Mouse (Mus musculus): ENCODE results near the gene Rack1. TPM values are rescaled to one million over a fixed set of nuclear protein-coding genes. Genes with fewer than 3 reads are reported as not detected.
"Not testable (repeated sequence)": the region's sequence is repeated elsewhere in the genome, so short reads cannot be mapped to it uniquely, and the experiment has no call there.

Gene Rack1
- polyA plus RNA-seq (2016; fragmentation: Nextera tagmentation; extraction: Ambion mirVana) = 397 and 428 TPM in 2 replicates

- WGBS = under 1% methylated on average over 47 of the region's 47 CpGs
- peaks cover 38% of the 10 kb centered on the region for H3K4me1 ChIP-seq (replicated peaks)
Observed at GRCm38 (mm10) chr11:48799921-48800701, at the start of gene Rack1. Gene Rack1, plus strand, starts transcription at chr11:48800332.

GRCm38 (mm10) chr11:48750428-48750827 is 49.7 kb upstream of the Rack1 start:
- H3K27me3 ChIP-seq (replicated peaks) = no peaks in the 10 kb centered on the region
- H3K4me1 ChIP-seq (replicated peaks) = no peaks in the 10 kb centered on the region
- H3K9ac ChIP-seq = no peak overlapping the region
- no peaks in the 10 kb centered on the region for H3K36me3 ChIP-seq
- no peak overlapping the region for H3K27ac ChIP-seq (ENCODE audit: poor library complexity, severe bottlenecking)
- ATAC-seq (ENCODE audit: insufficient number of reproducible peaks, low FRiP score) = no peak
- 0 out of 2 replicates have a peak, but pooled peaks cover 2% of the 10 kb centered on the region for H3K9me3 ChIP-seq (replicated peaks)
- H3K4me3 ChIP-seq = no peak overlapping the region
- 86% methylated on average over 6 of the region's 6 CpGs for WGBS
- H3K4me2 ChIP-seq = no peak overlapping the region

More at GRCm38 (mm10) chr11:48799921-48800701, at the start of gene Rack1:
- Histone ChIP-seq H3K4me2 (peak within 1 kb of the TSS; percentile 82), H3K27me3 (replicated peaks) (no peaks in the 10 kb centered on the region), H3K9me3 (replicated peaks) (no peaks in the 10 kb centered on the region), H3K9ac (peak within 1 kb of the TSS; percentile 95), H3K4me3 (peak within 1 kb of the TSS; percentile 84), H3K27ac (ENCODE audit: poor library complexity, severe bottlenecking) (peak within 1 kb of the TSS; percentile 97), H3K36me3 (peaks cover 37% of the 10 kb centered on the region)
- ATAC-seq (ENCODE audit: insufficient number of reproducible peaks, low FRiP score) = peak; percentile 87

GRCm38 (mm10) chr11:48753534-48753933 is 46.6 kb upstream of the Rack1 start:
- H3K4me3 ChIP-seq; H3K9me3 ChIP-seq (replicated peaks); H3K27me3 ChIP-seq (replicated peaks); ATAC-seq (ENCODE audit: insufficient number of reproducible peaks, low FRiP score); H3K4me1 ChIP-seq (replicated peaks); H3K9ac ChIP-seq; H3K27ac ChIP-seq (ENCODE audit: poor library complexity, severe bottlenecking); H3K36me3 ChIP-seq; H3K4me2 ChIP-seq: not testable (repeated sequence)
- 86% methylated on average over 18 of the region's 18 CpGs for WGBS

GRCm38 (mm10) chr11:48759021-48759420 is 41.1 kb upstream of the Rack1 start:
- Histone ChIP-seq H3K27me3 (replicated peaks) (no peaks in the 10 kb centered on the region), H3K9me3 (replicated peaks) (no peaks in the 10 kb centered on the region), H3K4me1 (replicated peaks) (no peaks in the 10 kb centered on the region), H3K9ac (no peak overlapping the region), H3K4me3 (no peak overlapping the region), H3K27ac (ENCODE audit: poor library complexity, severe bottlenecking) (no peak overlapping the region), H3K4me2 (no peak overlapping the region), H3K36me3 (no peaks in the 10 kb centered on the region)
- ATAC-seq (ENCODE audit: insufficient number of reproducible peaks, low FRiP score) = no peak
- WGBS = 76% methylated on average over 8 of the region's 8 CpGs

- H3K36me3 ChIP-seq = no peaks in the 10 kb centered on the region
- H3K9me3 ChIP-seq (replicated peaks) = no peaks in the 10 kb centered on the region
- no peak overlapping the region for H3K9ac ChIP-seq
- 86% methylated on average over 9 of the region's 9 CpGs for WGBS
- ATAC-seq (ENCODE audit: insufficient number of reproducible peaks, low FRiP score) = no peak
- H3K27me3 ChIP-seq (replicated peaks) = no peaks in the 10 kb centered on the region
- no peak overlapping the region for H3K4me2 ChIP-seq
- no peak overlapping the region for H3K4me3 ChIP-seq
- H3K4me1 ChIP-seq (replicated peaks) = no peaks in the 10 kb centered on the region
- no peak overlapping the region for H3K27ac ChIP-seq (ENCODE audit: poor library complexity, severe bottlenecking)
Observed at GRCm38 (mm10) chr11:48764119-48764518, 36.0 kb upstream of the Rack1 start.

- Histone ChIP-seq H3K27ac (ENCODE audit: poor library complexity, severe bottlenecking) (no peak overlapping the region), H3K9ac (no peak overlapping the region), H3K27me3 (replicated peaks) (no peaks in the 10 kb centered on the region), H3K9me3 (replicated peaks) (no peaks in the 10 kb centered on the region), H3K4me2 (no peak overlapping the region), H3K4me1 (replicated peaks) (no peaks in the 10 kb centered on the region), H3K4me3 (no peak overlapping the region), H3K36me3 (no peaks in the 10 kb centered on the region)
- WGBS = 80% methylated on average over 14 of the region's 14 CpGs
- ATAC-seq (ENCODE audit: insufficient number of reproducible peaks, low FRiP score) = no peak
Observed at GRCm38 (mm10) chr11:48767195-48767876, 32.8 kb upstream of the Rack1 start.

- no peaks in the 10 kb centered on the region for H3K27me3 ChIP-seq (replicated peaks)
- no peak overlapping the region for H3K27ac ChIP-seq (ENCODE audit: poor library complexity, severe bottlenecking)
- 9% methylated on average over 2 of the region's 2 CpGs for WGBS
- no peak overlapping the region for H3K4me3 ChIP-seq
- no peak overlapping the region for H3K9ac ChIP-seq
- no peak for ATAC-seq (ENCODE audit: insufficient number of reproducible peaks, low FRiP score)
- H3K36me3 ChIP-seq = no peaks in the 10 kb centered on the region
- H3K9me3 ChIP-seq (replicated peaks) = no peaks in the 10 kb centered on the region
- no peak overlapping the region for H3K4me2 ChIP-seq
- H3K4me1 ChIP-seq (replicated peaks) = no peaks in the 10 kb centered on the region; the same call in 1 of the 2 replicates
Observed at GRCm38 (mm10) chr11:48771691-48772090, 28.4 kb upstream of the Rack1 start.

GRCm38 (mm10) chr11:48774443-48775298 is 25.5 kb upstream of the Rack1 start:
- Histone ChIP-seq H3K9ac (no peak overlapping the region), H3K9me3 (replicated peaks) (no peaks in the 10 kb centered on the region), H3K4me2 (peak overlapping the region; percentile 36; the same call in 1 of the 2 replicates), H3K36me3 (no peaks in the 10 kb centered on the region), H3K4me3 (no peak overlapping the region), H3K4me1 (replicated peaks) (no peaks in the 10 kb centered on the region; the same call in 1 of the 2 replicates), H3K27ac (ENCODE audit: poor library complexity, severe bottlenecking) (no peak overlapping the region), H3K27me3 (replicated peaks) (no peaks in the 10 kb centered on the region)
- ATAC-seq (ENCODE audit: insufficient number of reproducible peaks, low FRiP score) = no peak
- WGBS = 39% methylated on average over 17 of the region's 17 CpGs

GRCm38 (mm10) chr11:48775483-48775882 is 24.6 kb upstream of the Rack1 start:
- Histone ChIP-seq H3K27ac (ENCODE audit: poor library complexity, severe bottlenecking) (no peak overlapping the region), H3K4me3 (no peak overlapping the region), H3K9me3 (replicated peaks) (no peaks in the 10 kb centered on the region), H3K9ac (no peak overlapping the region), H3K4me1 (replicated peaks) (no peaks in the 10 kb centered on the region; the same call in 1 of the 2 replicates), H3K4me2 (no peak overlapping the region), H3K36me3 (no peaks in the 10 kb centered on the region), H3K27me3 (replicated peaks) (no peaks in the 10 kb centered on the region)
- WGBS = 2% methylated on average over 7 of the region's 7 CpGs
- no peak for ATAC-seq (ENCODE audit: insufficient number of reproducible peaks, low FRiP score)

- Histone ChIP-seq H3K9me3 (replicated peaks) (no peaks in the 10 kb centered on the region), H3K4me2 (no peak overlapping the region), H3K9ac (no peak overlapping the region), H3K4me1 (replicated peaks) (no peaks in the 10 kb centered on the region; the same call in 1 of the 2 replicates), H3K27ac (ENCODE audit: poor library complexity, severe bottlenecking) (no peak overlapping the region), H3K36me3 (no peaks in the 10 kb centered on the region), H3K4me3 (no peak overlapping the region), H3K27me3 (replicated peaks) (no peaks in the 10 kb centered on the region)
- WGBS = 45% methylated on average over 9 of the region's 9 CpGs
- no peak for ATAC-seq (ENCODE audit: insufficient number of reproducible peaks, low FRiP score)
Observed at GRCm38 (mm10) chr11:48776664-48777063, 23.5 kb upstream of the Rack1 start.

GRCm38 (mm10) chr11:48777303-48777702 is 22.8 kb upstream of the Rack1 start:
- Histone ChIP-seq H3K4me3 (no peak overlapping the region), H3K36me3 (no peaks in the 10 kb centered on the region), H3K4me1 (replicated peaks) (no peaks in the 10 kb centered on the region; the same call in 1 of the 2 replicates), H3K27me3 (replicated peaks) (no peaks in the 10 kb centered on the region), H3K9ac (no peak overlapping the region), H3K9me3 (replicated peaks) (no peaks in the 10 kb centered on the region), H3K27ac (ENCODE audit: poor library complexity, severe bottlenecking) (no peak overlapping the region), H3K4me2 (no peak overlapping the region)
- no peak for ATAC-seq (ENCODE audit: insufficient number of reproducible peaks, low FRiP score)
- WGBS = 84% methylated on average over 9 of the region's 9 CpGs

Measured in heart, embryonic 12.5 days (tissue).